Mouse (Mus musculus): ENCODE data around the gene Galnt17. TPM values are rescaled to one million over a fixed set of nuclear protein-coding genes. Genes with fewer than 3 reads are reported as not detected.

Gene Galnt17
- polyA plus RNA-seq, 1 experiment from 2014 or later = 0.59 TPM

- Histone ChIP-seq H3K9ac (ENCODE audit: low read depth, low read length) (no peak overlapping the region), H3K4me3 (ENCODE audit: low read length) (no peak overlapping the region), H3K4me2 (ENCODE audit: low read depth, low read length) (no peak overlapping the region), H3K4me1 (ENCODE audit: control insufficient read depth, insufficient read depth, low read length) (no peaks in the 10 kb centered on the region), H3K27me3 (replicated peaks; ENCODE audit: control insufficient read depth, insufficient read depth, low read length) (no peaks in the 10 kb centered on the region), H3K9me3 (ENCODE audit: control insufficient read depth, low read length) (no peaks in the 10 kb centered on the region), H3K27ac (ENCODE audit: low read length) (no peak overlapping the region), H3K36me3 (ENCODE audit: control insufficient read depth, insufficient read depth, low read length) (no peaks in the 10 kb centered on the region)
- no peak for ATAC-seq
- 40% methylated on average over 14 of the region's 14 CpGs for WGBS
These were observed 225.1 kb downstream of the Galnt17 start for GRCm38 (mm10) chr5:131083072-131083657.

- Histone ChIP-seq H3K27me3 (replicated peaks; ENCODE audit: control insufficient read depth, insufficient read depth, low read length) (no peaks in the 10 kb centered on the region), H3K27ac (ENCODE audit: low read length) (no peak overlapping the region), H3K4me1 (ENCODE audit: control insufficient read depth, insufficient read depth, low read length) (no peaks in the 10 kb centered on the region), H3K4me3 (ENCODE audit: low read length) (no peak overlapping the region), H3K9me3 (ENCODE audit: control insufficient read depth, low read length) (no peaks in the 10 kb centered on the region), H3K9ac (ENCODE audit: low read depth, low read length) (no peak overlapping the region), H3K36me3 (ENCODE audit: control insufficient read depth, insufficient read depth, low read length) (no peaks in the 10 kb centered on the region), H3K4me2 (ENCODE audit: low read depth, low read length) (no peak overlapping the region)
- WGBS = 39% methylated on average over 1 of the region's 1 CpGs
- ATAC-seq = no peak
These were observed 230.6 kb downstream of the Galnt17 start for GRCm38 (mm10) chr5:131077682-131078081.

DNA sequence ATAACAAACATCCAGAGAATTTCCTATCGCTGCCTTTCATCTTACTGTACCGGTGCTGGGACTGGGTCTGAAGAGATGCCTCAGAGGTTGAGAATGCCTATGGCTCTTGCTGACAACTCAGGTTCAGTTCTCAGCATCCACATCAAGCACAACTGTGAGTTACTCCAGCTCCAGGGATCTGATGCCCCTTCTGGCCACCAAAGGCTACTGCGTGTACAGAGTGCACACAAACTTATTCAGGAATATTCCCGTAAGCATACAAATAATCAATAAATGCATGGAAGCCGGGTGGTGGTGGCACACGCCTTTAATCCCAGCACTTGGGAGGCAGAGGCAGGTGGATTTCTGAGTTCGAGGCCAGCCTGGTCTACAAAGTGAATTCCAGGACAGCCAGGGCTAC is 232.5 kb downstream of the Galnt17 start:
- H3K9ac ChIP-seq (ENCODE audit: low read depth, low read length) = no peak overlapping the region
- H3K4me2 ChIP-seq (ENCODE audit: low read depth, low read length) = no peak overlapping the region
- H3K27ac ChIP-seq (ENCODE audit: low read length) = no peak overlapping the region
- H3K9me3 ChIP-seq (ENCODE audit: control insufficient read depth, low read length) = no peaks in the 10 kb centered on the region
- no peak for ATAC-seq
- WGBS = 88% methylated on average over 7 of the region's 7 CpGs
- H3K27me3 ChIP-seq (replicated peaks; ENCODE audit: control insufficient read depth, insufficient read depth, low read length) = no peaks in the 10 kb centered on the region
- no peaks in the 10 kb centered on the region for H3K4me1 ChIP-seq (ENCODE audit: control insufficient read depth, insufficient read depth, low read length)
- H3K4me3 ChIP-seq (ENCODE audit: low read length) = no peak overlapping the region
- no peaks in the 10 kb centered on the region for H3K36me3 ChIP-seq (ENCODE audit: control insufficient read depth, insufficient read depth, low read length)

GRCm38 (mm10) chr5:131074295-131074694 is 234.0 kb downstream of the Galnt17 start:
- no peak for ATAC-seq
- H3K27me3 ChIP-seq (replicated peaks; ENCODE audit: control insufficient read depth, insufficient read depth, low read length) = no peaks in the 10 kb centered on the region
- no peaks in the 10 kb centered on the region for H3K36me3 ChIP-seq (ENCODE audit: control insufficient read depth, insufficient read depth, low read length)
- H3K4me1 ChIP-seq (ENCODE audit: control insufficient read depth, insufficient read depth, low read length) = no peaks in the 10 kb centered on the region
- no peaks in the 10 kb centered on the region for H3K9me3 ChIP-seq (ENCODE audit: control insufficient read depth, low read length)
- H3K9ac ChIP-seq (ENCODE audit: low read depth, low read length) = no peak overlapping the region
- no peak overlapping the region for H3K27ac ChIP-seq (ENCODE audit: low read length)
- no peak overlapping the region for H3K4me3 ChIP-seq (ENCODE audit: low read length)
- no peak overlapping the region for H3K4me2 ChIP-seq (ENCODE audit: low read depth, low read length)
- 71% methylated on average over 4 of the region's 4 CpGs for WGBS

DNA sequence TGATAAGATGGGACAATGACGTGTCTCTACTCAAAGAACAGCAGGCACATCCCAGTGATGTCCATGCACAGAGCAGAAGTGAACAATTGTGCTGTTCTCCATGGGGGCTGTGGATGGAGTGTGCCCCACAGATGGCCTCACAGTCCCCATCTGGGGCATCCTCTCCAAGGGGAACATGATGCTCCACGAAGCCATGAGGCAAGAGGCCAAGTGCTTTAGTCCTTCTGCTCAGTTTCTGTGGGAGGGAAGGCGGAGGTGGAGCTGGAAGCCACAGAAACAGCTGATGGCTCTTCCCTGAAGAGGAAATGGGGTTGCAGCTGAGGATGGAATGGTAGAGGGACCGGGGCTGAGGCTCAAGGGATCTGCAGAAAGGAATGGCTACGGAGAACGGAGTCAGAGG is 243.1 kb downstream of the Galnt17 start:
- Histone ChIP-seq H3K4me2 (ENCODE audit: low read depth, low read length) (no peak overlapping the region), H3K9me3 (ENCODE audit: control insufficient read depth, low read length) (no peaks in the 10 kb centered on the region), H3K36me3 (ENCODE audit: control insufficient read depth, insufficient read depth, low read length) (no peaks in the 10 kb centered on the region), H3K4me3 (ENCODE audit: low read length) (no peak overlapping the region), H3K9ac (ENCODE audit: low read depth, low read length) (no peak overlapping the region), H3K27ac (ENCODE audit: low read length) (no peak overlapping the region), H3K4me1 (ENCODE audit: control insufficient read depth, insufficient read depth, low read length) (no peaks in the 10 kb centered on the region), H3K27me3 (replicated peaks; ENCODE audit: control insufficient read depth, insufficient read depth, low read length) (no peaks in the 10 kb centered on the region)
- 87% methylated on average over 6 of the region's 6 CpGs for WGBS
- no peak for ATAC-seq

DNA sequence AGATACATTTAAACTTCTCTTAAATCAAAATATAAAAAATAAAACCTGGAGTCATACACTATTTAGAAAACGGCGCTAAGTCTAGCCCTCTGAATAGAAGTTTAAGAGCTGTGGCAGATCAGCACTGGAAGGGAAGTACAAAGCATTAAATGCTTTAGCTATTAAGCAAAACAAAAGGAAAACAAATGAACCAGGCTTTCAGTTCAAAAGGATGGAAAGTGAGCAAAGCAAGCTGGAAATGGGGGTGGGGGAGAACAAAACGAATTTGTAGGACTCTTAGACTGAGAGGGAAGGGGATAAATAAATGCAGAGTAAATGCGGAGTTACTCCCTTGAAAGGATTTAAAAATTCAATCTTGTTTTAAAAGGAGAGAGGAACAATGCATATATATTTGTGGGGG is 259.8 kb downstream of the Galnt17 start:
- ATAC-seq = no peak
- H3K4me3 ChIP-seq (ENCODE audit: low read length) = no peak overlapping the region
- WGBS = 41% methylated on average over 4 of the region's 4 CpGs
- no peak overlapping the region for H3K4me2 ChIP-seq (ENCODE audit: low read depth, low read length)
- H3K27me3 ChIP-seq (replicated peaks; ENCODE audit: control insufficient read depth, insufficient read depth, low read length) = no peaks in the 10 kb centered on the region
- no peak overlapping the region for H3K9ac ChIP-seq (ENCODE audit: low read depth, low read length)
- no peaks in the 10 kb centered on the region for H3K4me1 ChIP-seq (ENCODE audit: control insufficient read depth, insufficient read depth, low read length)
- no peaks in the 10 kb centered on the region for H3K9me3 ChIP-seq (ENCODE audit: control insufficient read depth, low read length)
- no peaks in the 10 kb centered on the region for H3K36me3 ChIP-seq (ENCODE audit: control insufficient read depth, insufficient read depth, low read length)
- H3K27ac ChIP-seq (ENCODE audit: low read length) = no peak overlapping the region

DNA sequence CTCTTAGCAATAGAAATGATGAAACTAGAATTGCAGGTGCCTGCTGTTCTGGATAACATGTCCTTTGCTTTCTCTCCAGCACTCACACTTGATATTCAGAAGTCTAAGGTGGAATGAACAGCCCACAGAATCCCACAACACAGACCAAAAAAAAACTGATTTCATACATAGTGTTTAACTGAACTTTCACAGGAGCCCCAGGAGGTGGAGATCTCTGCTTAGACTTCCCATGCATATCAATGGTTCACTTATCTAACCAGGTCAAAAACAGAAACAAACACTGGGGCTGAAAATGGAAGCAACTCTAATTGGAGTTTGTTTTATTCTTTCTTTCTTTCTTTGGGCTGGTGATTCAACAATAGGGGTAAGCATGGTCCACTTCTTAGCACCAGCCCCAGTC is 265.2 kb downstream of the Galnt17 start:
- Histone ChIP-seq H3K4me3 (ENCODE audit: low read length) (no peak overlapping the region), H3K9ac (ENCODE audit: low read depth, low read length) (no peak overlapping the region), H3K36me3 (ENCODE audit: control insufficient read depth, insufficient read depth, low read length) (no peaks in the 10 kb centered on the region), H3K27ac (ENCODE audit: low read length) (no peak overlapping the region), H3K4me1 (ENCODE audit: control insufficient read depth, insufficient read depth, low read length) (no peaks in the 10 kb centered on the region), H3K27me3 (replicated peaks; ENCODE audit: control insufficient read depth, insufficient read depth, low read length) (no peaks in the 10 kb centered on the region), H3K4me2 (ENCODE audit: low read depth, low read length) (no peak overlapping the region), H3K9me3 (ENCODE audit: control insufficient read depth, low read length) (no peaks in the 10 kb centered on the region)
- ATAC-seq = no peak

GRCm38 (mm10) chr5:131040441-131040840 is 267.9 kb downstream of the Galnt17 start:
- no peaks in the 10 kb centered on the region for H3K4me1 ChIP-seq (ENCODE audit: control insufficient read depth, insufficient read depth, low read length)
- no peak overlapping the region for H3K4me3 ChIP-seq (ENCODE audit: low read length)
- H3K27ac ChIP-seq (ENCODE audit: low read length) = no peak overlapping the region
- 85% methylated on average over 2 of the region's 2 CpGs for WGBS
- no peak overlapping the region for H3K9ac ChIP-seq (ENCODE audit: low read depth, low read length)
- H3K9me3 ChIP-seq (ENCODE audit: control insufficient read depth, low read length) = no peaks in the 10 kb centered on the region
- no peak for ATAC-seq
- no peak overlapping the region for H3K4me2 ChIP-seq (ENCODE audit: low read depth, low read length)
- no peaks in the 10 kb centered on the region for H3K36me3 ChIP-seq (ENCODE audit: control insufficient read depth, insufficient read depth, low read length)
- H3K27me3 ChIP-seq (replicated peaks; ENCODE audit: control insufficient read depth, insufficient read depth, low read length) = no peaks in the 10 kb centered on the region

DNA sequence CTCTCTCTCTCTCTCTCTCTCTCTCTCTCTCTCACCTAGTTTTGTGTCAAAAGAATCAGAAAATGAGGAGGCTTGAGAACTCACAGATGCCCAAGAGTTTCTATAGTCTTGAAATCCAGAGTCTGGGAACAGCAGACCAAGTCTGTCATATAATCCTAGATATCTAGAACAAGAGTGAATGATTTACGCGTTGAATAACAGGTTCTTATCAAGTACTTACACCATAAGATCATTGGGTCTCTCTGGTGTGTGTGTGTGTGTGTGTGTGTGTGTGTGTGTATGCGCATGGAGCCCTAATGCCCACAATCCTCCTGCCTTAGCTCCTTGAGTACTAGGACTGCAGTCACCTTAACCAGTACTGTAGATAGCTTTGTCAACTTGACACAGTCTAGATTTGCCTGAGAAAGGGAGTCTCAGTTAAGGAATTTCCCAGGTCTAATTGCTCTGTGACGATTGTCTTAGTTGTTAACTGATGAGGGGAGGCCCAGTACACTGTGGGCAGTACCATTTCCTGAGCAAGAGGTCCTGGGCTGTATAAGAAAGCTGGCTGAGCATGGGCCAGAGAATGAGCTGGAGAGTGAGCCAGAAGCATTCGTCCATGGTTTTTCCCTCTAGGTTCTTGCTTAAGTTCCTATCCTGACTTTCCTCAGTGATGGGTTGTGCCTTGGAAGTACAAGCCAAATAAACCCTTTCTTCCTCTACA is 268.5 kb downstream of the Galnt17 start:
- Histone ChIP-seq H3K4me1 (ENCODE audit: control insufficient read depth, insufficient read depth, low read length) (no peaks in the 10 kb centered on the region), H3K4me2 (ENCODE audit: low read depth, low read length) (no peak overlapping the region), H3K36me3 (ENCODE audit: control insufficient read depth, insufficient read depth, low read length) (no peaks in the 10 kb centered on the region), H3K27me3 (replicated peaks; ENCODE audit: control insufficient read depth, insufficient read depth, low read length) (no peaks in the 10 kb centered on the region), H3K9me3 (ENCODE audit: control insufficient read depth, low read length) (no peaks in the 10 kb centered on the region), H3K4me3 (ENCODE audit: low read length) (no peak overlapping the region), H3K27ac (ENCODE audit: low read length) (no peak overlapping the region), H3K9ac (ENCODE audit: low read depth, low read length) (no peak overlapping the region)
- ATAC-seq = peak; percentile 89
- WGBS = 73% methylated on average over 5 of the region's 5 CpGs

- Histone ChIP-seq H3K36me3 (ENCODE audit: control insufficient read depth, insufficient read depth, low read length) (no peaks in the 10 kb centered on the region), H3K27me3 (replicated peaks; ENCODE audit: control insufficient read depth, insufficient read depth, low read length) (no peaks in the 10 kb centered on the region), H3K4me2 (ENCODE audit: low read depth, low read length) (no peak overlapping the region), H3K9ac (ENCODE audit: low read depth, low read length) (no peak overlapping the region), H3K9me3 (ENCODE audit: control insufficient read depth, low read length) (no peaks in the 10 kb centered on the region), H3K27ac (ENCODE audit: low read length) (no peak overlapping the region), H3K4me3 (ENCODE audit: low read length) (no peak overlapping the region), H3K4me1 (ENCODE audit: control insufficient read depth, insufficient read depth, low read length) (no peaks in the 10 kb centered on the region)
- no peak for ATAC-seq
- 83% methylated on average over 3 of the region's 3 CpGs for WGBS
These were observed 283.8 kb downstream of the Galnt17 start for GRCm38 (mm10) chr5:131024506-131024905.
